Mouse (Mus musculus) inflammation-experienced regulatory T-cells, adult 6 months (primary cell): ENCODE data around the gene Dynll1. TPM values are rescaled to one million over a fixed set of nuclear protein-coding genes. Genes with fewer than 3 reads are reported as not detected.
A peak's percentile ranks its signal among the peaks of the same experiment; 100 is the strongest.
"Not testable (repeated sequence)": the region's sequence is repeated elsewhere in the genome, so short reads cannot be mapped to it uniquely, and the experiment has no call there.

ENCODE experiments used
- ATAC-seq: one replicate; pipeline ENCODE4 v1.8.0; 2017
- polyA plus RNA-seq, 3 experiments: library from polyadenylated mRNA; unstranded; fragments of 100-300 nt; shearing (Covaris generic); gene quantifications; one replicate each; pipeline ENCODE4 v1.2.1; 2017

The Dynll1 gene
- polyA plus RNA-seq, 3 experiments from 2014 or later, result 360 to 571 (median 381) TPM

DNA sequence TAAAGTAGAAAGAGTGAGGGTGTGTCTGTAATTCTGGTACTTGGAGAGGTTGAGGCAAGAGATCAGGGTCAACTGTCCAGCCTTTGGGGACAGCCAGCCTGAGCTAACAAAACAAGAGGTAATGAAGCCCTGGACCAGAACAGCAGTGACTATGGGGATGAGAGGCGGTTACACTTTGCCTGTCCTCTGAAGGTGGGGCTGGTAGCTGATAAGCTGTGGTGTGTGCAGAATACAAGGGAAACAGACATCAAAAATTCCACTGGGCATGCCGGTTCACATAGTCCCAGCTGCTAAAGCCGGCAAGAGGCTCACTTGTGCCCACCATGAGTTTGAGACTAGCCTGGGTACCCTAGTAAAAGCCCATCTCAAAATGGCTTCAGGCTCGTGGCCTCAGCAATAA, 11.6 kb upstream of the Dynll1 start:
- ATAC-seq, result no peak

DNA sequence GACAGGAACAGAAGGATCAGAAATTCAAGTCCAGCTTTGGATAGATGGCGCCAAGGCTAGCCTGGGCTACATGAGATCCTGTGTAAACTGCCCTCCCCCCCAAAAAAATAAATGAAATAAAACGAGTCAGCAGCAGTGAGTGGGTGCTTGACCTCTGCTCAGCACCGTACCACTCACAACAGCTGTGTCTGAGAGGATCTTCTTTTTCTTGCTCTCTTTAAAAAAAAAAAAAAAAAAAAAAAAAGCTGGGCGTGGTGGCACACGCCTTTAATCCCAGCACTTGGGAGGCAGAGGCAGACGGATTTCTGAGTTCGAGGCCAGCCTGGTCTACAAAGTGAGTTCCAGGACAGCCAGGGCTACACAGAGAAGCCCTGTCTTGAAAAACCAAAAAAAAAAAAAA, 1.4 kb upstream of the Dynll1 start:
- ATAC-seq, result not testable (repeated sequence)

DNA sequence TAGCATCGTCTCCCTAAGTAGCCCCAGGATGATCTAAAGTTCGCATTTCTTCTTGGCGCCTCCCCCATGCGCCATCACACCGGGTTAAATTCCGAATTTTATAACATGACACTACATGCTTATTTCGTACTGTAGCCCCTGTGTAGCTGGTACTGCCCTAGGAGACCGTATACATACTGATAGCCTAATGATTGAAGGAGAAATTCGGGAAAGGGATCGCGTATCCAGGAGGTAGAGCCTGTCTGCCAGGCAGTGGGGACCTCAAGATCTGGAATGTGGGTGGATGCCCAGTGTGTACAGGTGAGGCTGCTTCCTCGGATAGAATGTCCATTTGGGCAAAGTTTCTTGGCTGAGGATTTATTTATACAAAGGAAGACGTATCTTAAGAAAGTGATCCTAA, 816 bp upstream of the Dynll1 start:
- no peak for ATAC-seq

DNA sequence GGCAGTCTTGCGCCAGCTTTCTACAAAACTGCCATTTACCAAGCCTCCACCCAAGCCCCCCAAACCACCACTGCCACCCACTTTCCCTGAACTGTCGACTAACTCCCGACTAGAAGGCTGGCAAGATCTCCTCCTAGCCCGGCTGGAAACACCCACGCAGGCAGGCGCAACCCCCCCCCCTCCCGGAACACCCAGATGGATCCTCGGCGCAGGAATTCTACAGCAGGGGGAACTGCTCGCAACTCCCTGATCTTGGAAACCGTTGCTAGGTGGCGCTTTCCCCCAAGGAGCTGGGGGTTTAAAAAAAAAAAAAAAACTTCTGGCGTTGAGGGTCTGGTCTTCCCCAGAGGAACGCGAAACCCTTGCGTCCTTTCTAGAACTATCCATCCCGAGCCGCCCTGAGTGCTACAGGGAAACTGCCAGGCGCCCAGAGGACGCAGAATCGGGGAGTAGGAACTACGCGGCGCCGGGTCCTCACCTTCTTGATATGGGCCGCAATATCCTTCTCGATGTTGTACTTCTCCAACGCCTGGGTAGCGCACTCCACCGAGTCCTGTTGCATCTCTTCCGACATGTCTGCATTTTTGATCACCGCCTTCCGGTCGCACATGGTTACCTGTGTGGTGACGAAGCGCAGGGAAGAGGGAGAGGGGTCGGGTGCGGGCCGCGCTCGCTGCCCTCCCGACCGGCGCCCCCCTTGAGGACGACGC, 609 bp downstream of the Dynll1 start:
- ATAC-seq, result peak; percentile 48

DNA sequence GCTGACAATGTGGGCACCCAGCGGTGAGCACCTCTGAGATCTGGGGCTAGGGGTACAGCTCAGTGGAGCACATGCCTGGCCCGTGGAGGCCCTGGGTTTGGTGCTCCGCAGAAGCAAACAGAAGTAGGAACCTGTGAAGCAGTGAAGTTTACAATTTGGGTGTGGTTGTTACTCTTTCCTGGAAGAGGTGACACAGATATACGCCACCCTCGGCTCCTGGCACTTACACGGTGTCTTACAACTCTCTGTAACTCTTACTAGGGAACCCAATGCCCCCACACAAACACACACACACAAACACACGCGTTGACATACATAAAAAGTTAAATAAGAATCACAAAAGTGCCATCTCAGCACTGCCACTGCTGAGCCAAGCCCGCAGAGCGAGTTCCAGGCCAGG, 4.5 kb downstream of the Dynll1 start:
- ATAC-seq, result no peak

DNA sequence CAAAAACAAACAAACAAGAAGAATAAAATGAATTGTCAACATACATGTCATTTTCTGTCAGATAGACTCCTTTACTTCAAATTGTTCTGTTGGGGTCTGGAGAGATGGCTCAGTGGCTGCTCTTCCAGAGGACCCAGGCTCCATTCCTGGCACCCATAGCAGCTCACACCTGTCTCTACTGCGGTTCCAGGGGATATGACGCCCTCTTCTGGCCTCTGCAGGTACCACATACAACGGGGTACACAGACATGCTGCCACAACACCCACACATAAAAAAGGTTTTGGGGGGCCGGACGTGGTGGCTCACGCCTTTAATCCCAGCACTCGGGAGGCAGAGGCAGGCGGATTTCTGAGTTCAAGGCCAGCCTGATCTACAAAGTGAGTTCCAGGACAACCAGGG, 6.6 kb downstream of the Dynll1 start:
- ATAC-seq, result no peak

DNA sequence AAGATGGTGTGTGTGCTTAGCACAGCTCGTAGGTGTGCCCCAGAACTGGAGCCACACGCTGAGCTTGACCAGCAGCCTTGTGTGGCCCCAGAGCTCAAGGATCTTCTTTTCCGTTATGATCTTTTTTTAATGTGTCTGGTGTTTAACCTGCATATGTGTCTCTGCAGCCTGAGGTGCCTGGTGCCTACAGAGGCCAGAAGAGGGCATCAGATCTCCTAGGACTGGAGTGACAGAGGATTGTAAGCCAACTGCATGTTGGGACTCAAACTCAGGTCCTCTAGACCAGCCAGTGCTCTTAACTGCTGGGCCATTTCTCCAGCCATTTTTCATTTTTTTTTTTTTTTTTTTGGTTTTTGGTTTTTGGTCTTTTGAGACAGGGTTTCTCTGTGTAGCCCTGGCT, 16.1 kb downstream of the Dynll1 start:
- ATAC-seq, result no peak

DNA sequence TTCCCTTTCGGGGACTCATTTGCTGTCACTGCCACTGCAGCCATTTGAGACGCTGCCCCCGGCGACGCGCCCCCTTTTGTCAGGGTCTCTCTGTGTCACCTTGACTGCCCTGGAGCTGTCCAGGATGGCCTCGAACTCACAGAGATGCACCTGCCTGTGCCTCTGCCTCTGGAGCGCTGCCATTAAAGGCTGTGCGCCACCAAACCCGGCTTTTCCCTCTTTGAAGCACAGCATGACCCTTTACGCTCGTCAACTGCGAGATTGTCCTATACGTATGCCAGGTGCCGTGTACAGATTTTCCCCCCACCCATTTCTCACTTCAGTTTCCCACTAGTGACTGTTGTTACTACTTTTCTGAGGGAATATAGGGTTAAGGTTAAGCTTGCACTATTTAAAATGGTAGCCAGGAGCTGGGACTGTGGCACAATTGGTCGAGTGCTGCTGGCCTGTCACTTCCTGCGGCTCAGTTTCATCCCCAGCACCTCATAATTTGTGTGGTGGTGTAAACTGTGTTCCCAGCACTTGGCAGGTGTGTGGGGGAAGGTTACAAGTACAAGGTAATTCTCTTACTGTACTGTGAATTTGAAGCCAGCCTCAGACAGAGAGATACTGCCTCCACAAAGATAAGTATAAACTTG, 20.6 kb downstream of the Dynll1 start:
- no peak for ATAC-seq

DNA sequence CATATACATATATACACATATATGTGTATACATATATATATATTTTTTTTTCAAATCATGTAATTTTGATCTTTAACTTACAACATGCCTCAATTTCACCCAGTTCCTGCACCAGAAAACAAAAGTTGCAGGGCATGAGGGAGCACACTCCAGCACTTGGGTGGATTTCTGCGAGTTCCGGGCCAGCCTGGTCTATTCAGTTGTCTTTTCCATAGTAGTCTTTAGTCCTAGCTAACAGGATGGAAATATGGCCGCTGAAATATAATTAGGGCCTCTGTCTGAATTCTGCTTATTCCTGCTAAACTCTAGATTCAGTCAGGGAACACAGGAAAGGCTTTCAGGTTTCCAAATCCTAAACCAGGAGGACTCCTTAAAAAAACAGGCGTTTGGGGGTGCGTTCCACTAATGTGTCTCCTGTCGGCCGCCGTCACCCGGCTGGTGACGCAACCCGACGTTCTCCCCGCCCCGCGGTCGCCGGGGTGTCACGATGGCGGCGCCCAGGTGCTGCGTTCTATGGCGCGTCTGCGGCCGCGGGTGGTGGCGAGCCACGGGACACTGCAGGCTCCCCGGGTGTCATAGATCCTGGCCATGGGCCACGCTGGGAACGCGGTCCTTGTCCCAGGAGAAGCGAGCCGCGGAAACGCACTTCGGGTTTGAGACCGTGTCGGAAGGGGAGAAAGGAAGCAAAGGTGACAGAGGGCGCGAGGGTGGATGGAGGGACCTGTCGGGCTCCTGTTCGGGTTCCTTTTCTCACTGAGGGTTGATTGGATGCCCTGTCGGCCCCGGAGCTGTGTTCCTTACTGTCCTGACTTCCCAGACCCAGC, 21.4 kb downstream of the Dynll1 start, which contains the start of gene Coq5:
Coq5 (plus strand) TSS at position 441 of the 824 bp plus-strand sequence.
- peak; percentile 89 for ATAC-seq

DNA sequence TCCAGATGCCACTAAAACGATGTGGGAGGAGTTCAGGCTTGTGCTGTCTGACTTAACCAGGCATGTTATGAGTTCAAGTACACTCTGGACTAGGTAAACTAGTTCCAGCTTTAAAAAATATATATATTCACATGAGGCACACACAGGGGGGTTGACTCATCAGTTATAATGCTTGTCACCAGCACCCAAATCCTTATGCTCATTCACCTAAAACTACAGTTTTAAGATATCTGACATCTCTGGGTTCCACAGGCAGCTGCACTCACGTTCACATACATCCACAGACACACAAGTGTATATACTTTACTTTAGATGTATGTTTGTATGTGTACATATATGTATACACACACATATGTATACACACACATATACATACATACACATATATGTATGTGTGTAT, 22.0 kb downstream of the Dynll1 start:
- ATAC-seq, result no peak

DNA sequence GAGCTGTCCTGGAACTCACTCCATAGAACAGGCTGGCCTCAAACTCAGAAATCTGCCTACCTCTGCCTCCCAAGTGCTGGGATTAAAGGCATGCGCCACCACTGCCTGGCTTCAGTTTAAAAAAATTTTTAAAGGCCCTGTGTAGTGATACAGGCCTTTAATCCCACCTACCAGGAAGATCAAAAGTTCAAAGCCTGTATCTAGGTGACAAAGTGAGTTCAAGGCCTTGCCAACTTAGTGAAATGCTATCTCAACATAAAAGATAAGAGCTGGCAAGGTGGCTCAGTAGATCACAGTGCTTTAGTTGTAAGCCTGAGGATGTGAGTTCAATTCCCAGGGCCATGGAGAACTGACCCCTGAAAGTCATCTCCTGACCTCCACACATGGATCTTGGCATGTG, 22.7 kb downstream of the Dynll1 start:
- no peak for ATAC-seq

DNA sequence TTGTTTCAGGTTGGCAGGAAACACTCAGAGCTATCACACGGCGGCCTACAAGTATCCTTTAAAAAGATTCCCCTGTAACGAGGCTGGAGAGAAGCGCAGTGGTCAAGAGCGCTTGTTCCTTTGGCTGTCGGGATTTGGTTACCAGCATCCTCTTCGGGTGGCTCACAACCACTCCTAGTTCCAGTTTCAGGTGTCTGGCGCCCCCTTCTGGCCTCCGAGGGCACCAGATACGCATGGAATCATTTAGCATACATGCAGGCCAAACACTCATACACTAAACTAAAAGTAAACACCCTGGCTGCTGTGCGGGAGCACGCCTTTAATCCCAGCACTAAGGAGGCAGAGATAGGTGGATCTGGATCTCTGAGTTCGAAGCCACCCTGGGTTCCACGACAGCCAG, 24.8 kb downstream of the Dynll1 start:
- ATAC-seq, result no peak

DNA sequence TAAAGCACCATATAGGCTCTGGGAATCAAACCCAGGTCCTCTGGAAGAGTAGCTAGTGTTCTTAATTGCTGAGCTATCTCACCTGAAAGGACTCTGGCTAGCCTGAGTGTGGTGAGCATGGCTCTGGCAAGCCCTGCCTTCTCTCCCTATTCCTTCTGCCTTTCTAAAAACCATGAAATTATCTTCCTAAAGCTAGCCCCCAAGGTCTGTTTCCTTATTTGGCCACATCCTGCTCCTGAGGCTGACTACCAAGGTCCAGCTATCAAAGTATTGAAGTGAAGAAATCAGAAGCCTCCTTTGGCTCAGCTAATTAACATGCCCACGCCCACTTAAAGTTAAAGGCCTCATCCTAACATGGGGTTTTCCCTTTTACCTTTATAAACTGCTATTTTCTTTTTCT, 26.0 kb downstream of the Dynll1 start:
- ATAC-seq, result no peak

DNA sequence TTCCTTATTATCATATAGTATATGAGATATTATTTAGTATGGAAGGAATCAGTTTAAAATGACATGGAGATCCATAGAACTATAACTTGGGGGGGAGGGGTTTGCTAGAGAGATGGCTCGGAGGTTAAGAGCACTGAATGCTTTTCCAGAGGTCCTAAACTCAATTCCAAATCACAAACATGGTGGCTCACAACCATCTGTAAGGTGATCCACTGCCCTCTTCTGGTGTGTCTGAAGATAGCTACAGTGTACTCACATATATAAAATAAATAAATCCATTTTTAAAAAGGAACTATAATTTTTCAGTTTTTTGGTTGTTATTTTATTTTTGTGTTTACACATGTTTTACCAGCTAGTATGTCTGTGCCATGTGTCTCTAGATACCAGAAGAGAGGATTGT, 26.4 kb downstream of the Dynll1 start:
- no peak for ATAC-seq

DNA sequence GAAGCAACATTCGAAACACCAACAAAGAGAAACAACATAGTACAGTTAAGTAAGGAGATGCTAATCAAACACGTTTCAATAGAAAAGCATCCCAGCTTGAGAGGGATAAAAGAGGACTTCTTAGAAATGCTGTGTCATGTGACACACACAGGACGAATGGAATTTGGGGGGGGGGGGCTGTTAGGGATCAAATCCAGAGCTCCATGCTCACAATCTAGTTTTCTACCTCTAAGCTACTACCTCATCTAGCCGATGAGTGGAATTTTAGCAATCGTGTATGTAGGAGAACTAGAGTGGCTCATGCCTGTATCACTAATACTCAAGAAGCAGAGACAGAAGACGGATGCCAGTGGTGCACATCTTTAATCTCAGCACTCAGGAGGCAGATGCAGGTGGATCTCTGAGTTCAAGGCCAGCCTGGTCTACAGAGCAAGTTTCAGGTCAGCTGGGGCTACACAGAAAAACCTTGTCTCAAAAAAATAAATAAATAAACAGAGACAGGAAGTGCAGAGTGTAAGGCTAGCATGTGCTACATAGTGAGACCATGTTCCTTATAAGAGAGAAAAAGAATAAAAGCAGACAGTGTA, 27.2 kb downstream of the Dynll1 start:
- no peak for ATAC-seq

DNA sequence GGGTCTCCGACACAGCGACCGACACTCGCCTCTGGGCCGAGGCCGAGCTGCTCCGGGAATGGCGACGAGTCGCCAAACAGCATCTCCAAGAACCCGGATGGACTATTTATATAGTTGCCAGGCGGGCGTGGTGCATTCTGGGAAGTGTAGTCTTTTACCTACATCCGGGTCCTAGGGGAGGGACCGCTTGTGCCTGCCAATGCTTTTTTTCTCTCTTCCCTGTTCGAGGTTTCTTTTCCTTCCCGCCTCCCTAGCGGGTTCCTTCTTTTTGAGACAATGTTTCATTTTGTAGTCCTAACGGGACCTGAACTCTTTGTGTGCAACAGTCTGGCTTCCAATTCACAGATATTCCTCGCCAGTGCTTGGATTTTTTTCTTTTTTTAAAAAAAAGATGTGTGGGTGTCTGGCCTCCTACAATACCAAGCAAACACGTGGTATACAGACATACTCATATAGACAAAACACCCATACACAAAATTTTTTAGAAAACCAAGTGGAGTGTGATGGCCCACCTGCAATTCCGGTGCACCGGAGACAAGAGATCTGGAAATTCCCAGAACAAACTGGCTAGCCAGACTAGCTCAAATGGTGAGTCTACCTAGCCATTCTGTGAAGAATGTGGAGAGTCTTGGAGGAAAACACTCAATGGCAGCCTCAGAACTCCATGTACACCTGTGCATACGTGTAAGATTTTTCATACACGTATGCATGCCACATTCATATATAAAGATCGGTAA, 27.8 kb downstream of the Dynll1 start, which contains the start of gene Rnf10:
Rnf10 (minus strand) TSS at position 87 of the 737 bp plus-strand sequence.
- peak; percentile 81 for ATAC-seq

DNA sequence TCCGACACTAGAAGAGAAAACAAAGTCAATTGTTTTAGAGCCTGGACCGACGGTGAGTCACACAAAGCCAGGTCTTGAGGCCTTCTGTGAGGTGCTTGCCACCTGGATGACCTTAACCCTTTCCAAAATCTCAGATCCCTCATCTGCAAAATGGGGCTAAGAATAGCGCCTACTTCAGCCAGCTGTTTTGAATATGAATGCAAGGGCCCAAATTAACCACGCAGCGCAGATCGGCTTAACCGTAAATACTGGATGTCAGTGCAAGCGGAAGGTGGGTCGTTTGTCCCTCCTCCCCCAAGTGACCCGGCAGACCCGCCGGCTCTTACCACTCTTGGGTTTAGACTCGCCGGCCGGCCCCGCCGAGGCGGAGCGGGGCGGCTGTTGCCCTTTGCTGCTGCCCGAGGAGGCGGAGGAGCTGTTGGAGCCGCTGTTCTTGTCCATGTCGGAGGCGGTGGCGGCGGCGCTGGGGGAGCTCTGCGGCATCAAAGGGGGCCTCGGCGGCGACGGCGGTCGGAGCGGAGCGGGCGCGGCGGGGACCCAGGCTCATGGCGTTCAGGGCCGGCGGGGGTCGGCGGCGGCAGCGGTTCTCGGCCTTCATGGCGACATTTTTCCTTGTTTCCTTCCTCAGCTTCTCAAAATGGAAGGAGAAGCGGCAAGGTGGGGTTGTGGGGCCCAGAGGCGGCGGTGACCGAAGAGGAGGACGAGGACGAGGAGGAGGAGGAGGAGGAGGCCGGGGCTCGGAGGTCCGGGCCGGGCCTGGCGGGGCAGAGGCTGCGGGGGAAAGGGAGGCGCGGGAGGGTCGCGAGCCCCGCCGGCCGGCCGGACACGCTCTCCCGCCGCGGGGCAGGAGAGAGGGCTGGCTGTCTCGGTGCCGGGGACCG, 28.6 kb downstream of the Dynll1 start:
- peak; percentile 19 for ATAC-seq

DNA sequence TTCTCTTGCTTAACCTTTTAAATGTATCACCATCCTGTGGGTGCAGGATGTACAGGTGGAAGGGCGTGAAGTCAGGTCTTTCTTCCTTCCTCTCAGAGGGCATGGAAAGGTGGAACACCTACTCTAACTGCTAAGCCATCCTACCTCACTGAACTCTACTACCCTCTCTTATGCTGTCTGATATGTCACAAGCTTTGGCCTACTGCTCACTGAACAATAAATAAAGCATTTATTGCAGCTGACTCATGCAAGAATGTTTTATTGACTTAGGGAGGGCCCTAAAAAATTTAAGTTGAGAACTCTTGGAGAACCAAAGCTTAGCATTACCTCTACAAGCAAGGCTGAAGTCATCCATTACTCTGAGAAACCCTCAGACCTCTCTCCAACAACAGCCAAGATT, 30.8 kb downstream of the Dynll1 start:
- ATAC-seq, result no peak

DNA sequence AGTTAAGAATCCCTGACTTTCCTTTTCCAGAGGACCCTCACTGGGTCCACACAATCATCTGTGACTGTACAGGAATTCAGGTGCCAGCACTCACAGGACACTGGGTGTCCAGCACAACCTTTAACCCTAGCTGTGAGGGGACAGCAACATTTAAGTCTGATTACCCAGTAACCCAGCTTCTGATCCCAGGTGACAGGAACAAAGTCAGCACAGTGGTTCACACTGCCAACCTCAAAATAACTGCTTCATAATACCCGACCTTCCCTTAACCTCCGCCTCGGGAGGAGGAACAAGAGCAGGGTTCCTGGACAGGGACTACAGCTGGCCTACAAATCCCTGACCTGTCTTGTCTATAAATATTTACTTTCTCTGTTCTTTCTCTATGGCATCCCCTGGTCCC, 32.5 kb downstream of the Dynll1 start:
- ATAC-seq, result no peak

DNA sequence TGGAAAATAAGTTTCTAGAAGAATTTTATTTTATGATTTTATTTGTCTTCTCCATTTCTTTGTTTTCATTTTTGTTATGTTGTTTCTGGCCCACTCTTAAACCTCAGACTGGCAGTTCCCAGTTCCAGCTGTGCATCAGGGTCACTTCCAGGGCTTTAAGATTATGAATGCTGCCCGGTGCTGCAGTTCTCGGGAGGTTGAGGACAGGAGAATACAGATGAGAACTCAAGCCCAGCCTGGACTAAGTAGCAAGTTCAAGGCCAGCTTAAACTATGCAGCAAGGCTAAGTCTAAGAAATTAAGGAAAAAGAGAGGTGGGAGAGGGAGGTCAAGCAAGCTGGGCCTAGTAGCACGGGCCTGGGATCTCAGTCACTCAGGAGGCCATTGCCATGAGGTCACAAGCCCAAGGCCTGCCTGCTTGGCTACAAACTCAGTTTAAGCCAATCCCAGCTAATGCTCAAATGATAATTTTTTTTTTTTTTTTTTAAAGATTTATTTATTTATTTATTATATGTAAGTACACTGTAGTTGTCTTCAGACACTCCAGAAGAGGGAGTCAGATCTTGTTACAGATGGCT, 33.2 kb downstream of the Dynll1 start:
- no peak for ATAC-seq
